Mouse (Mus musculus) cerebellum, adult 2 months (tissue): ENCODE data around the gene Il2.

Experiments used
- CTCF ChIP-seq: fragments of 200-500 bp; IDR thresholded peaks from 2 replicates; pipeline ENCODE4 v1.5.1; 2011; ENCODE audit warnings: low read depth, mild to moderate bottlenecking, control low read depth, low read length, moderate library complexity, borderline replicate concordance; ENCODE audit not compliant: insufficient read depth
- POLR2A ChIP-seq: fragments of 200-500 bp; IDR thresholded peaks from 2 replicates; pipeline ENCODE4 v1.6.1; 2011; ENCODE audit warnings: low read length, control low read depth, borderline replicate concordance; ENCODE audit not compliant: insufficient read depth

GRCm38 (mm10) chr3:37169283-37169682 lies 43.5 kb upstream of the Il2 start:
- no peak for TF ChIP-seq CTCF
- no peak for TF ChIP-seq POLR2A
